Mouse (Mus musculus) ZHBTc4 (cell line): ENCODE data around the gene Maea.
"Not testable (repeated sequence)": the region's sequence is repeated elsewhere in the genome, so short reads cannot be mapped to it uniquely, and the experiment has no call there.

Source experiments
- DNase-seq: peaks from one replicate; pipeline ENCODE4 v3.0.0-alpha.2; 2011; ENCODE audit warnings: low read depth, low spot score

Gene Maea

GRCm38 (mm10) chr5:33335273-33335976 lies at the start of gene Maea:
Maea (plus strand) TSS chr5:33335509.
- DNase-seq = peak; percentile 98

- no peak for DNase-seq
Observed at GRCm38 (mm10) chr5:33293796-33294430, 41.4 kb upstream of the Maea start.

GRCm38 (mm10) chr5:33297164-33297563 lies 38.1 kb upstream of the Maea start:
- DNase-seq = peak; percentile 32

- DNase-seq = no peak
Observed at GRCm38 (mm10) chr5:33301801-33302200, 33.5 kb upstream of the Maea start.

GRCm38 (mm10) chr5:33310704-33311462 lies 24.4 kb upstream of the Maea start:
- peak; percentile 98 for DNase-seq

GRCm38 (mm10) chr5:33312192-33312591 lies 23.1 kb upstream of the Maea start:
- DNase-seq = no peak

- DNase-seq = peak; percentile 53
Observed at GRCm38 (mm10) chr5:33324491-33324890, 10.8 kb upstream of the Maea start.

- DNase-seq = peak; percentile 18
Observed at GRCm38 (mm10) chr5:33334381-33335272, 682 bp upstream of the Maea start.

GRCm38 (mm10) chr5:33335977-33336360 lies 660 bp downstream of the Maea start:
- peak; percentile 67 for DNase-seq

- DNase-seq = peak; percentile 25
Observed at GRCm38 (mm10) chr5:33337206-33337605, 1.9 kb downstream of the Maea start.

GRCm38 (mm10) chr5:33341165-33341564 lies 5.9 kb downstream of the Maea start:
- no peak for DNase-seq

GRCm38 (mm10) chr5:33342248-33342647 lies 6.9 kb downstream of the Maea start:
- not testable (repeated sequence) for DNase-seq

- DNase-seq = no peak
Observed at GRCm38 (mm10) chr5:33342821-33343220, 7.5 kb downstream of the Maea start.

- no peak for DNase-seq
Observed at GRCm38 (mm10) chr5:33343571-33343970, 8.3 kb downstream of the Maea start.

- DNase-seq = no peak
Observed at GRCm38 (mm10) chr5:33344070-33344469, 8.8 kb downstream of the Maea start.

GRCm38 (mm10) chr5:33347620-33348019 lies 12.3 kb downstream of the Maea start:
- peak; percentile 26 for DNase-seq

GRCm38 (mm10) chr5:33349205-33349604 lies 13.9 kb downstream of the Maea start:
- no peak for DNase-seq

- no peak for DNase-seq
Observed at GRCm38 (mm10) chr5:33349706-33350105, 14.4 kb downstream of the Maea start.

GRCm38 (mm10) chr5:33351556-33352272 lies 16.4 kb downstream of the Maea start:
- DNase-seq = no peak

GRCm38 (mm10) chr5:33352273-33352645 lies 16.9 kb downstream of the Maea start:
- DNase-seq = no peak

- no peak for DNase-seq
Observed at GRCm38 (mm10) chr5:33353011-33353410, 17.7 kb downstream of the Maea start.
